Mouse (Mus musculus) megakaryocyte, embryonic 14.5 days (primary cell): ENCODE results near the gene Grin2d. TPM values are rescaled to one million over a fixed set of nuclear protein-coding genes. Genes with fewer than 3 reads are reported as not detected.
A peak's percentile ranks its signal among the peaks of the same experiment; 100 is the strongest.

Experiments used
- H3K27me3 ChIP-seq: replicated peaks from 2 replicates; pipeline ENCODE3; 2012; ENCODE audit warnings: inconsistent platforms
- H3K36me3 ChIP-seq: replicated peaks from 2 replicates; pipeline ENCODE3; 2012; ENCODE audit warnings: low read length, inconsistent platforms, mixed read lengths
- H3K4me1 ChIP-seq: 2 replicates; pipeline ENCODE4 v1.6.1; 2012; ENCODE audit warnings: inconsistent platforms
- H3K4me3 ChIP-seq: replicated peaks from 2 replicates; pipeline ENCODE3; 2012; ENCODE audit warnings: moderate library complexity, mild to moderate bottlenecking, inconsistent platforms
- H3K9me3 ChIP-seq: 2 replicates; pipeline ENCODE4 v1.6.1; 2012; ENCODE audit warnings: inconsistent platforms
- FLI1 ChIP-seq: IDR thresholded peaks from 2 replicates; pipeline ENCODE4 v1.6.1; 2012; ENCODE audit warnings: low read length, inconsistent platforms, mixed read lengths
- GATA1 ChIP-seq: IDR thresholded peaks from 3 replicates; pipeline ENCODE4 v1.6.1; 2012; ENCODE audit warnings: mixed read lengths, low read length, inconsistent platforms, borderline replicate concordance
- polyA plus RNA-seq: library from polyadenylated mRNA; stranded (reverse); fragments of >175 nt; gene quantifications from 2 replicates; pipeline ENCODE4 v1.2.3, GENCODE M21; 2012; ENCODE audit warnings: low replicate concordance; ENCODE audit not compliant: insufficient read depth

Grin2d gene
- polyA plus RNA-seq, 1 experiment: 0.31 TPM

GRCm38 (mm10) chr7:45856950-45857901, 21.0 kb downstream of the Grin2d start:
- H3K36me3 ChIP-seq: no peaks in the 10 kb centered on the region
- H3K4me3 ChIP-seq: peak overlapping the region; percentile 84
- no peak for TF ChIP-seq FLI1
- no peak for TF ChIP-seq GATA1
- peaks cover 94% of the 10 kb centered on the region for H3K27me3 ChIP-seq
- peaks cover 36% of the 10 kb centered on the region for H3K4me1 ChIP-seq
- no peaks in the 10 kb centered on the region; the same call in 1 of the 2 replicates for H3K9me3 ChIP-seq

- Histone ChIP-seq H3K9me3 (no peaks in the 10 kb centered on the region; the same call in 1 of the 2 replicates), H3K36me3 (no peaks in the 10 kb centered on the region), H3K27me3 (peaks cover 95% of the 10 kb centered on the region), H3K4me1 (peaks cover 30% of the 10 kb centered on the region), H3K4me3 (no peak overlapping the region)
- TF ChIP-seq FLI1: no peak
- no peak for TF ChIP-seq GATA1
Measured at GRCm38 (mm10) chr7:45853089-45853488, 25.1 kb downstream of the Grin2d start.

- no peaks in the 10 kb centered on the region for H3K36me3 ChIP-seq
- peaks cover 75% of the 10 kb centered on the region for H3K27me3 ChIP-seq
- H3K4me1 ChIP-seq: peaks cover 11% of the 10 kb centered on the region
- TF ChIP-seq GATA1 (no peak), FLI1 (no peak)
- peaks cover 6% of the 10 kb centered on the region; the same call in 1 of the 2 replicates for H3K9me3 ChIP-seq
- no peak overlapping the region for H3K4me3 ChIP-seq
Measured at GRCm38 (mm10) chr7:45850661-45851060, 27.5 kb downstream of the Grin2d start.

GRCm38 (mm10) chr7:45848447-45849027, 29.6 kb downstream of the Grin2d start:
- Histone ChIP-seq H3K36me3 (no peaks in the 10 kb centered on the region), H3K4me3 (no peak overlapping the region), H3K9me3 (peaks cover 7% of the 10 kb centered on the region), H3K27me3 (peaks cover 70% of the 10 kb centered on the region), H3K4me1 (peaks cover 11% of the 10 kb centered on the region)
- TF ChIP-seq FLI1 (no peak), GATA1 (no peak)

GRCm38 (mm10) chr7:45842950-45843744, 35.0 kb downstream of the Grin2d start:
- Histone ChIP-seq H3K4me1 (no peaks in the 10 kb centered on the region; the same call in 1 of the 2 replicates), H3K9me3 (peaks cover 33% of the 10 kb centered on the region), H3K27me3 (peaks cover 63% of the 10 kb centered on the region), H3K4me3 (no peak overlapping the region), H3K36me3 (no peaks in the 10 kb centered on the region)
- TF ChIP-seq GATA1 (no peak), FLI1 (no peak)

GRCm38 (mm10) chr7:45833924-45834323, 44.3 kb downstream of the Grin2d start:
- H3K4me1 ChIP-seq: peaks cover 45% of the 10 kb centered on the region
- peaks cover 66% of the 10 kb centered on the region for H3K27me3 ChIP-seq
- peaks cover 7% of the 10 kb centered on the region; the same call in 1 of the 2 replicates for H3K9me3 ChIP-seq
- no peak overlapping the region for H3K4me3 ChIP-seq
- TF ChIP-seq FLI1 (no peak), GATA1 (no peak)
- H3K36me3 ChIP-seq: peaks cover 6% of the 10 kb centered on the region

- Histone ChIP-seq H3K36me3 (peaks cover 13% of the 10 kb centered on the region), H3K27me3 (peaks cover 62% of the 10 kb centered on the region), H3K4me3 (peak overlapping the region; percentile 87), H3K9me3 (peaks cover 7% of the 10 kb centered on the region; the same call in 1 of the 2 replicates), H3K4me1 (peaks cover 52% of the 10 kb centered on the region)
- TF ChIP-seq FLI1 (no peak), GATA1 (no peak)
Measured at GRCm38 (mm10) chr7:45833148-45833790, 44.9 kb downstream of the Grin2d start.

- peaks cover 52% of the 10 kb centered on the region for H3K4me1 ChIP-seq
- TF ChIP-seq FLI1: no peak
- H3K27me3 ChIP-seq: peaks cover 56% of the 10 kb centered on the region
- peak overlapping the region; percentile 87 for H3K4me3 ChIP-seq
- peaks cover 7% of the 10 kb centered on the region; the same call in 1 of the 2 replicates for H3K9me3 ChIP-seq
- peaks cover 21% of the 10 kb centered on the region for H3K36me3 ChIP-seq
Measured at GRCm38 (mm10) chr7:45832428-45832827, 45.8 kb downstream of the Grin2d start.

- Histone ChIP-seq H3K36me3 (peaks cover 34% of the 10 kb centered on the region), H3K4me3 (peak overlapping the region; percentile 98), H3K27me3 (peaks cover 45% of the 10 kb centered on the region), H3K9me3 (no peaks in the 10 kb centered on the region), H3K4me1 (peaks cover 52% of the 10 kb centered on the region)
- no peak for TF ChIP-seq GATA1
- no peak for TF ChIP-seq FLI1
Measured at GRCm38 (mm10) chr7:45831128-45831525, 47.1 kb downstream of the Grin2d start.
